Mouse (Mus musculus) lung, embryonic 15.5 days (tissue): Measurements from ENCODE around the gene Rnf133. TPM values are rescaled to one million over a fixed set of nuclear protein-coding genes. Genes with fewer than 3 reads are reported as not detected.
A peak's percentile ranks its signal among the peaks of the same experiment; 100 is the strongest.

Experiments
- ATAC-seq: fragments of 200-750 bp; cut with Nextera tagmentation; 2 replicates; pipeline ENCODE4 v1.8.0; 2017; ENCODE audit warnings: moderate number of reproducible peaks, borderline replicate concordance; ENCODE audit not compliant: low FRiP score, low TSS enrichment; ENCODE audit errors: extremely low read depth
- H3K27ac ChIP-seq: fragments of 300-500 bp; sonication (generic); 2 replicates; pipeline ENCODE4 v1.5.1; 2015; ENCODE audit warnings: moderate library complexity, mild to moderate bottlenecking, inconsistent platforms
- H3K27me3 ChIP-seq: fragments of 300-500 bp; sonication (generic); 2 replicates; pipeline ENCODE4 v1.6.1; 2015; ENCODE audit warnings: inconsistent platforms
- H3K36me3 ChIP-seq: fragments of 300-500 bp; sonication (generic); 2 replicates; pipeline ENCODE4 v1.6.1; 2015; ENCODE audit warnings: inconsistent platforms
- H3K4me1 ChIP-seq: fragments of 300-500 bp; sonication (generic); 2 replicates; pipeline ENCODE4 v1.6.1; 2015; ENCODE audit warnings: inconsistent platforms
- H3K4me2 ChIP-seq: fragments of 300-500 bp; sonication (generic); 2 replicates; pipeline ENCODE4 v1.6.1; 2015; ENCODE audit warnings: inconsistent platforms, mild to moderate bottlenecking, moderate library complexity
- H3K4me3 ChIP-seq: fragments of 300-500 bp; sonication (generic); 2 replicates; pipeline ENCODE4 v1.5.1; 2015; ENCODE audit warnings: mild to moderate bottlenecking, inconsistent platforms
- H3K9ac ChIP-seq: fragments of 300-500 bp; sonication (generic); 2 replicates; pipeline ENCODE4 v1.6.1; 2015; ENCODE audit warnings: inconsistent platforms
- H3K9me3 ChIP-seq: fragments of 300-500 bp; sonication (generic); 2 replicates; pipeline ENCODE4 v1.6.1; 2016; ENCODE audit warnings: inconsistent platforms
- WGBS: fragments of 180-500 bp; shearing (Covaris S2); methylation state at CpG from one replicate; pipeline ENCODE4 v1.1.7; 2015; 5-methylcytosine and 5-hydroxymethylcytosine counted together
- polyA plus RNA-seq: library from polyadenylated mRNA; unstranded; fragments of >200 nt; fragmentation: Nextera tagmentation; extraction: Ambion mirVana; gene quantifications from 2 replicates; pipeline ENCODE4 v1.2.1, GENCODE M21; 2015

Rnf133 gene
- polyA plus RNA-seq, result 0.15 TPM in 1 of 2 replicates, not detected in the other

GRCm38 (mm10) chr6:23650205-23650604 is at the start of gene Rnf133:
Gene Rnf133, minus strand, starts transcription at chr6:23650305.
- Histone ChIP-seq H3K9ac (no peak within 1 kb of the TSS), H3K4me2 (no peak within 1 kb of the TSS), H3K36me3 (no peaks in the 10 kb centered on the region), H3K4me3 (no peak within 1 kb of the TSS), H3K27me3 (no peaks in the 10 kb centered on the region), H3K27ac (no peak within 1 kb of the TSS), H3K4me1 (peaks cover 12% of the 10 kb centered on the region; the same call in 1 of the 2 replicates), H3K9me3 (no peaks in the 10 kb centered on the region)
- ATAC-seq, result no peak
- WGBS, result 69% methylated on average over 2 of the region's 2 CpGs

GRCm38 (mm10) chr6:23678172-23678571 is 28.1 kb upstream of the Rnf133 start:
- 69% methylated on average over 1 of the region's 1 CpGs for WGBS
- Histone ChIP-seq H3K4me3 (no peak overlapping the region), H3K36me3 (no peaks in the 10 kb centered on the region), H3K4me2 (no peak overlapping the region), H3K27me3 (no peaks in the 10 kb centered on the region), H3K9ac (no peak overlapping the region), H3K27ac (no peak overlapping the region), H3K4me1 (no peaks in the 10 kb centered on the region), H3K9me3 (no peaks in the 10 kb centered on the region)
- ATAC-seq, result no peak

GRCm38 (mm10) chr6:23655036-23655435 is 4.9 kb upstream of the Rnf133 start, which contains the start of gene Rnf148:
Gene Rnf148, minus strand, starts transcription at chr6:23655136.
- Histone ChIP-seq H3K4me2 (no peak within 1 kb of the TSS), H3K9me3 (no peaks in the 10 kb centered on the region), H3K4me1 (no peaks in the 10 kb centered on the region; the same call in 1 of the 2 replicates), H3K9ac (no peak within 1 kb of the TSS), H3K27ac (no peak within 1 kb of the TSS), H3K36me3 (no peaks in the 10 kb centered on the region), H3K27me3 (no peaks in the 10 kb centered on the region), H3K4me3 (no peak within 1 kb of the TSS)
- no peak for ATAC-seq
- WGBS, result 83% methylated on average over 2 of the region's 2 CpGs

GRCm38 (mm10) chr6:23648732-23649131 is 1.4 kb downstream of the Rnf133 start:
- no peak overlapping the region for H3K9ac ChIP-seq
- no peaks in the 10 kb centered on the region for H3K27me3 ChIP-seq
- H3K4me1 ChIP-seq, result peaks cover 12% of the 10 kb centered on the region; the same call in 1 of the 2 replicates
- no peak overlapping the region for H3K4me2 ChIP-seq
- no peak overlapping the region for H3K4me3 ChIP-seq
- 55% methylated on average over 8 of the region's 8 CpGs for WGBS
- H3K9me3 ChIP-seq, result no peaks in the 10 kb centered on the region
- no peaks in the 10 kb centered on the region for H3K36me3 ChIP-seq
- H3K27ac ChIP-seq, result no peak overlapping the region
- no peak for ATAC-seq

- 49% methylated on average over 7 of the region's 7 CpGs for WGBS
- ATAC-seq, result peak; percentile 57; the same call in 1 of the 2 replicates
- Histone ChIP-seq H3K36me3 (no peaks in the 10 kb centered on the region), H3K4me1 (peaks cover 12% of the 10 kb centered on the region; the same call in 1 of the 2 replicates), H3K4me3 (no peak overlapping the region), H3K27ac (peak overlapping the region; percentile 50; the same call in 1 of the 2 replicates), H3K4me2 (no peak overlapping the region), H3K9ac (no peak overlapping the region), H3K27me3 (no peaks in the 10 kb centered on the region), H3K9me3 (no peaks in the 10 kb centered on the region)
These were observed 2.4 kb downstream of the Rnf133 start for GRCm38 (mm10) chr6:23647627-23648247.

GRCm38 (mm10) chr6:23637081-23637480 is 13.0 kb downstream of the Rnf133 start:
- Histone ChIP-seq H3K9ac (no peak overlapping the region), H3K27ac (no peak overlapping the region), H3K27me3 (no peaks in the 10 kb centered on the region), H3K36me3 (no peaks in the 10 kb centered on the region), H3K4me3 (no peak overlapping the region), H3K4me1 (no peaks in the 10 kb centered on the region), H3K4me2 (no peak overlapping the region), H3K9me3 (no peaks in the 10 kb centered on the region)
- 49% methylated on average over 3 of the region's 3 CpGs for WGBS
- ATAC-seq, result no peak

GRCm38 (mm10) chr6:23635208-23635607 is 14.9 kb downstream of the Rnf133 start:
- Histone ChIP-seq H3K9me3 (no peaks in the 10 kb centered on the region), H3K4me2 (no peak overlapping the region), H3K36me3 (no peaks in the 10 kb centered on the region), H3K4me3 (no peak overlapping the region), H3K9ac (no peak overlapping the region), H3K4me1 (no peaks in the 10 kb centered on the region), H3K27ac (no peak overlapping the region), H3K27me3 (no peaks in the 10 kb centered on the region)
- ATAC-seq, result no peak
- WGBS, result 90% methylated on average over 3 of the region's 3 CpGs

- 84% methylated on average over 9 of the region's 9 CpGs for WGBS
- no peak overlapping the region for H3K9ac ChIP-seq
- no peaks in the 10 kb centered on the region for H3K27me3 ChIP-seq
- H3K4me1 ChIP-seq, result no peaks in the 10 kb centered on the region
- H3K4me3 ChIP-seq, result no peak overlapping the region
- no peak overlapping the region for H3K4me2 ChIP-seq
- no peaks in the 10 kb centered on the region for H3K36me3 ChIP-seq
- H3K9me3 ChIP-seq, result no peaks in the 10 kb centered on the region
- H3K27ac ChIP-seq, result no peak overlapping the region
- ATAC-seq, result no peak
These were observed 16.1 kb downstream of the Rnf133 start for GRCm38 (mm10) chr6:23634016-23634415.

- Histone ChIP-seq H3K36me3 (no peaks in the 10 kb centered on the region), H3K9me3 (no peaks in the 10 kb centered on the region), H3K9ac (no peak overlapping the region), H3K4me1 (no peaks in the 10 kb centered on the region), H3K4me3 (no peak overlapping the region), H3K27ac (no peak overlapping the region), H3K4me2 (no peak overlapping the region), H3K27me3 (no peaks in the 10 kb centered on the region)
- ATAC-seq, result no peak
- 33% methylated on average over 4 of the region's 4 CpGs for WGBS
These were observed 19.6 kb downstream of the Rnf133 start for GRCm38 (mm10) chr6:23630465-23630864.

Other genes with a start within 250 kb of the Rnf133 start
- gene Rnf148, start 4.8 kb upstream of the Rnf133 start, polyA plus RNA-seq, result 0.16 TPM in 1 of 2 replicates, not detected in the other
- gene Cadps2, start 189.1 kb upstream of the Rnf133 start, polyA plus RNA-seq, result 7.2 and 7.9 TPM in 2 replicates